Mouse (Mus musculus) layer of hippocampus, adult 2 months (tissue): ENCODE results near the gene Ubr4. TPM values are rescaled to one million over a fixed set of nuclear protein-coding genes. Genes with fewer than 3 reads are reported as not detected.
A peak's percentile ranks its signal among the peaks of the same experiment; 100 is the strongest.
"Not testable (repeated sequence)": the region's sequence is repeated elsewhere in the genome, so short reads cannot be mapped to it uniquely, and the experiment has no call there.

Source experiments
- DNase-seq, 2 experiments: peaks; one replicate each; pipeline ENCODE4 v3.0.0; 2022; ENCODE audit warnings: low spot score in 2 of 2
- H3K27ac ChIP-seq: fragments of 200-600 bp; 2 replicates; pipeline ENCODE4 v1.8.1; 2022
- H3K4me3 ChIP-seq: fragments of 200-600 bp; 2 replicates; pipeline ENCODE4 v1.8.1; 2022; ENCODE audit warnings: mild to moderate bottlenecking
- CTCF ChIP-seq: fragments of 200-600 bp; conservative IDR thresholded peaks from 2 replicates; pipeline ENCODE4 v1.8.1; 2022; ENCODE audit warnings: antibody characterized with exemption, mild to moderate bottlenecking, moderate library complexity
- total RNA-seq, 2 experiments: library from RNA; stranded (reverse); gene quantifications; 2 replicates each; pipeline ENCODE4 v1.2.3; 2021

The Ubr4 gene
- total RNA-seq, 2 experiments from 2014 or later = 171 to 176 TPM

GRCm38 (mm10) chr4:139373531-139373930 lies 21.1 kb downstream of the Ubr4 start:
- Histone ChIP-seq H3K4me3 (no peak overlapping the region), H3K27ac (no peak overlapping the region)
- TF ChIP-seq CTCF = no peak
- DNase-seq = no peak

GRCm38 (mm10) chr4:139379719-139380118 lies 27.3 kb downstream of the Ubr4 start:
- no peak for TF ChIP-seq CTCF
- DNase-seq = no peak
- Histone ChIP-seq H3K4me3 (peak overlapping the region; percentile 93), H3K27ac (peak overlapping the region; percentile 88)

GRCm38 (mm10) chr4:139380207-139380748 lies 27.9 kb downstream of the Ubr4 start:
- peak; percentile 100 for DNase-seq
- peak; percentile 48 for TF ChIP-seq CTCF
- Histone ChIP-seq H3K4me3 (peak overlapping the region; percentile 93), H3K27ac (peak overlapping the region; percentile 92)

GRCm38 (mm10) chr4:139380775-139381451 lies 28.5 kb downstream of the Ubr4 start:
- no peak for DNase-seq
- Histone ChIP-seq H3K4me3 (peak overlapping the region; percentile 93), H3K27ac (peak overlapping the region; percentile 92)
- no peak for TF ChIP-seq CTCF

- TF ChIP-seq CTCF = no peak
- Histone ChIP-seq H3K4me3 (peak overlapping the region; percentile 93), H3K27ac (no peak overlapping the region)
- DNase-seq = no peak
These were observed 29.0 kb downstream of the Ubr4 start for GRCm38 (mm10) chr4:139381452-139381845.

GRCm38 (mm10) chr4:139382231-139382630 lies 29.8 kb downstream of the Ubr4 start:
- no peak overlapping the region for H3K27ac ChIP-seq
- no peak overlapping the region for H3K4me3 ChIP-seq
- DNase-seq = no peak
- no peak for TF ChIP-seq CTCF

- not testable (repeated sequence) for H3K4me3 ChIP-seq, DNase-seq, H3K27ac ChIP-seq
These were observed 33.4 kb downstream of the Ubr4 start for GRCm38 (mm10) chr4:139385841-139386240.

GRCm38 (mm10) chr4:139386869-139387319 lies 34.5 kb downstream of the Ubr4 start:
- no peak for DNase-seq
- peak overlapping the region; percentile 4; the same call in 1 of the 2 replicates for H3K27ac ChIP-seq
- no peak for TF ChIP-seq CTCF
- no peak overlapping the region for H3K4me3 ChIP-seq

- Histone ChIP-seq H3K27ac (no peak overlapping the region), H3K4me3 (no peak overlapping the region)
- TF ChIP-seq CTCF = no peak
- no peak for DNase-seq
These were observed 37.1 kb downstream of the Ubr4 start for GRCm38 (mm10) chr4:139389557-139389956.

GRCm38 (mm10) chr4:139395431-139395830 lies 43.0 kb downstream of the Ubr4 start:
- no peak for TF ChIP-seq CTCF
- Histone ChIP-seq H3K27ac (no peak overlapping the region), H3K4me3 (no peak overlapping the region)
- DNase-seq = no peak

GRCm38 (mm10) chr4:139400487-139400886 lies 48.1 kb downstream of the Ubr4 start:
- H3K27ac ChIP-seq = no peak overlapping the region
- TF ChIP-seq CTCF = no peak
- DNase-seq = no peak
- no peak overlapping the region for H3K4me3 ChIP-seq

- Histone ChIP-seq H3K27ac (no peak overlapping the region), H3K4me3 (no peak overlapping the region)
- TF ChIP-seq CTCF = peak; percentile 66
- no peak for DNase-seq
These were observed 50.8 kb downstream of the Ubr4 start for GRCm38 (mm10) chr4:139403214-139403613.

GRCm38 (mm10) chr4:139411351-139411750 lies 58.9 kb downstream of the Ubr4 start:
- Histone ChIP-seq H3K4me3 (no peak overlapping the region), H3K27ac (no peak overlapping the region)
- TF ChIP-seq CTCF = no peak
- no peak for DNase-seq

- Histone ChIP-seq H3K27ac (no peak overlapping the region), H3K4me3 (no peak overlapping the region)
- DNase-seq = no peak
- peak; percentile 28; the same call in 1 of the 2 replicates for TF ChIP-seq CTCF
These were observed 65.5 kb downstream of the Ubr4 start for GRCm38 (mm10) chr4:139417868-139418267.
